Mouse (Mus musculus): ENCODE data around the gene Chpf2.

Gene Chpf2

DNA sequence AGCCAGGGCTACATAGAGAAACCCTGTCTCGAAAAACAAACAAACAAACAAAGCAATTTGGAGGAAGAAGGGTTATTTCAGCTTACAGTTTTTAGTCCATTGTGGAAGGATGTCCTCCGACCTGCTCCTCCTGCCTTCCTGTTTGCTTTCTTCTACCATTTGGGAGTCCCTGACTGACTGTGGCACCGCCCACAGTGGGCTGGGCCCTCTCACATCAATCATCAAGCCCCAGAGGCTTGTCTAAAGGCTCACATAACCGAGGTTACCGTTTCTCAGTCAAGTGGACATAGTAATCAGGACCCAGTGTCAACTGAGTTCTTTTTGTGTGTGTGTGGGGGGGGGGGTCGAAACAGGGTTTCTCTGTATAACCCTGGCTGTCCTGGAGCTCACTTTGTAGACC lies 51.6 kb downstream of the Chpf2 start:
- no peak for DNase-seq (ENCODE audit: extremely low read depth, low read depth, low spot score)

DNA sequence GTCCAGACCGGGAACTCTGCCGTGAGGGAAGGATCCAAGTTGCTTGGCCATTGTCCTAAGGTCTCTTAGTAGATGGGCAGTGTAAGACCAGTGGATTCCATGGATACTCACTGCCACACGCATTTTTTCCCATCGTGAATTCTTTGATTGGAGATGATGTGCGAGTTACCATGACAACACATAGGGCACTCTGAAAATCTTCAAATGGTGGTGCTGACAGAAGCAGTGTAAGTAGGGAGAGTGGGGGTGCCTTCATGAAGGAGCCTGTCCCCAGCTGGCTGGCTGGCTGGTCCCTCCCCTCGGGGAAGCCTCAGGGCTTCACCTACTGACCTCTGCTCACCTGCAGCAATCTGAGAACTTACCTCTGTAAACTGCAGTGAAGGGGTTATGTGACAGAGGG lies 52.5 kb downstream of the Chpf2 start:
- DNase-seq (ENCODE audit: extremely low read depth, low read depth, low spot score), result no peak
